Mouse (Mus musculus): Measurements from ENCODE around the gene Zbtb17. TPM values are rescaled to one million over a fixed set of nuclear protein-coding genes. Genes with fewer than 3 reads are reported as not detected.

Gene Zbtb17
- polyA plus RNA-seq, 1 experiment from 2014 or later = 25.6 TPM

DNA sequence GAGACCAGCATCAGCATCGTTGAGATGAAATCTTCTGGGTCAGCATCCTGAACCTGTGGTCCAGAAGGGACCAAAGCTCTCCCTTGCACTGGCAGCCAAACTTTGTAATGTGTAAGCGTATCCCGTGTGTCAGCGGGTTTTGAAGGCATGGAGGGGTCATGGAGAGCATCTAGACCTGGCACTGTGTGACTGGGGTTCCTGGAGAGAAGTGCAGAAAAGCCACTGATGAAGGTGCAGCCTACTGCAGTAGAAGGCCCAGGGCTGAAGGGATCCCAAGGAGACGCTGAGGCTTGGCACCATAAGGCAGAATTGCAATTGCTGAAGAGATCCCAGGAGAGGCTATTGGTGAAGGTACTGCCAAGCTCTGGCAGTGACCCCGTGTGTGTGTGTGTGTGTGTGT lies 15.1 kb upstream of the Zbtb17 start:
- no peak overlapping the region for H3K4me3 ChIP-seq (replicated peaks)
- ATAC-seq = no peak
- 83% methylated on average over 6 of the region's 6 CpGs for WGBS

DNA sequence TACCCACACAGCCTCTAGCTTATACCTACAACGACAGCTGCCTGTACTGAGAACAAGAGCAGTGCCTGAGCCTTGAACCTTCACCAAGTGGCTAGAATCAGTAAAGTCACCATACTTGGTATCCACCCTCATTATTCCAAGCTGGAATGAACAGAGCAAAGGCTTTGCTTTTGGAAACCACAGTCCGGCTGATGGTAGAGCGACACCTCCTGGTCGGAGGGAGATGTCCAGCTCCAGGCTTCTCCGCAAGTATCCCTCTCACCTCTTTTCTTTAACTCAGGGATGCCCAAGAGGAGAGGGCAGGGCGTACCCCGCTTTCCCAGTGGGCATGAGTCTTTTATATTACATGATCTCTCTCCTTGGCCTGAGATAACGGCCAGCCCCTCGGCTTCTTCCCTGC lies 14.6 kb upstream of the Zbtb17 start:
- Histone ChIP-seq H3K4me3 (replicated peaks) (no peak overlapping the region), H3K36me3 (no peaks in the 10 kb centered on the region), H3K9me3 (no peaks in the 10 kb centered on the region), H3K27me3 (replicated peaks) (no peaks in the 10 kb centered on the region), H3K4me1 (replicated peaks) (peaks cover 20% of the 10 kb centered on the region; the same call in 1 of the 2 replicates), H3K4me2 (replicated peaks) (no peak overlapping the region), H3K27ac (no peak overlapping the region), H3K9ac (no peak overlapping the region)
- ATAC-seq = no peak
- WGBS = 53% methylated on average over 9 of the region's 9 CpGs

More for the DNA sequence above, 15.1 kb upstream of the Zbtb17 start:
- Histone ChIP-seq H3K9me3 (no peaks in the 10 kb centered on the region), H3K4me1 (replicated peaks) (peaks cover 21% of the 10 kb centered on the region; the same call in 1 of the 2 replicates), H3K9ac (no peak overlapping the region), H3K36me3 (no peaks in the 10 kb centered on the region), H3K4me2 (replicated peaks) (no peak overlapping the region), H3K27me3 (replicated peaks) (no peaks in the 10 kb centered on the region), H3K27ac (no peak overlapping the region)

DNA sequence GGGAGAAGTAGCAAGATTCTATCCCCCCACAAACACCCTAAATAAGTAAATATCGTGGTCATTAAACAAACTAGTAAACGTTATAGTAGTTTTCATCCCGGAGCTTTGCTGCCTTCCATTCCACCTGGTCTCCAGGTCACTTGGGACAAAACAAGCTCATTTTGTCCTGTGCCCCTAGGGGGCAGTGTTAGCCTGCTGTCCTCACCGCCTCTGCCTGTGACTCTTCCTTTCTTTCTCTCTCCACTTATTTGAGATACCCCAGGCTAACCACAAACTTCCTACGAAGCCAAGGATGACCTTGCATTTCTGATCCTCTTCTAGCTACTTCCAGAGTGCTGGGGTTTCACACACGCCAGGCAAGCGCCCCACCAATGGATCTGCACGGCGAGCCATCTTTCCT lies 13.5 kb upstream of the Zbtb17 start:
- H3K9me3 ChIP-seq = no peaks in the 10 kb centered on the region
- H3K9ac ChIP-seq = no peak overlapping the region
- H3K4me2 ChIP-seq (replicated peaks) = no peak overlapping the region
- peaks cover 9% of the 10 kb centered on the region; the same call in 1 of the 2 replicates for H3K4me1 ChIP-seq (replicated peaks)
- peak; percentile 9; the same call in 1 of the 2 replicates for ATAC-seq
- 40% methylated on average over 9 of the region's 9 CpGs for WGBS
- H3K27me3 ChIP-seq (replicated peaks) = no peaks in the 10 kb centered on the region
- no peak overlapping the region for H3K4me3 ChIP-seq (replicated peaks)
- no peaks in the 10 kb centered on the region for H3K36me3 ChIP-seq
- no peak overlapping the region for H3K27ac ChIP-seq

- Histone ChIP-seq H3K27ac (no peak overlapping the region), H3K4me3 (replicated peaks) (no peak overlapping the region), H3K4me2 (replicated peaks) (no peak overlapping the region), H3K27me3 (replicated peaks) (no peaks in the 10 kb centered on the region), H3K9me3 (no peaks in the 10 kb centered on the region), H3K36me3 (no peaks in the 10 kb centered on the region), H3K4me1 (replicated peaks) (no peaks in the 10 kb centered on the region), H3K9ac (no peak overlapping the region)
- no peak for ATAC-seq
- 65% methylated on average over 14 of the region's 14 CpGs for WGBS
These were observed 11.8 kb upstream of the Zbtb17 start for GRCm38 (mm10) chr4:141432666-141433065.

DNA sequence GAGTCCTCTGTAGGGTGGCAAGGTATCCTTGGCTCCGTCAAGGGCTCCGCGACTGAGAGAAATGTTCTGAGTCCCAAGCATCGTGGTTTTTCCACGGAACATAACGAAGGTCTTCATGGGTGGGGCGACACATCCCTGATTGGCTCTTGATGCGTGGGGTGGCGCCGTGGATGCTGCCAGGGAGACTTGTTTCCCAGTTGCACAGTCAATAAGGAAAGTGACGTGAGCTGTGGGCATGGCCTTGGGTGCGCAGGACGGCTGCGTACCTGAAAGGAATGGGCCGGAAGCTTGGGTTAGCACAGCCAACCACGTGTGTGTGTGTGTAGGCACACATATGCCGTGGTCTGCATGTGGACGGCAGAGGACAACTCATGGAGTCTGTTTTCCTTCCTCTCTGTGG lies 11.3 kb upstream of the Zbtb17 start:
- H3K9ac ChIP-seq = no peak overlapping the region
- no peak overlapping the region for H3K4me3 ChIP-seq (replicated peaks)
- H3K36me3 ChIP-seq = no peaks in the 10 kb centered on the region
- H3K27me3 ChIP-seq (replicated peaks) = no peaks in the 10 kb centered on the region
- H3K4me1 ChIP-seq (replicated peaks) = no peaks in the 10 kb centered on the region
- H3K27ac ChIP-seq = no peak overlapping the region
- WGBS = 84% methylated on average over 18 of the region's 18 CpGs
- no peak overlapping the region for H3K4me2 ChIP-seq (replicated peaks)
- H3K9me3 ChIP-seq = no peaks in the 10 kb centered on the region
- no peak for ATAC-seq

- Histone ChIP-seq H3K9me3 (no peaks in the 10 kb centered on the region), H3K4me1 (replicated peaks) (0 out of 2 replicates have a peak, but pooled peaks cover 2% of the 10 kb centered on the region), H3K27ac (no peak within 1 kb of the TSS), H3K36me3 (no peaks in the 10 kb centered on the region), H3K4me3 (replicated peaks) (no peak within 1 kb of the TSS), H3K27me3 (replicated peaks) (no peaks in the 10 kb centered on the region), H3K9ac (no peak within 1 kb of the TSS), H3K4me2 (replicated peaks) (no peak within 1 kb of the TSS)
- ATAC-seq = 0 out of 2 replicates have a peak, but pooled peaks have one; percentile 24
- 88% methylated on average over 1 of the region's 1 CpGs for WGBS
These were observed 8.5 kb upstream of the Zbtb17 start, which contains the start of gene Srarp for GRCm38 (mm10) chr4:141435974-141436373. Srarp (minus strand) TSS chr4:141436105.

GRCm38 (mm10) chr4:141439083-141439803 lies 5.2 kb upstream of the Zbtb17 start:
- H3K9me3 ChIP-seq = no peaks in the 10 kb centered on the region
- WGBS = 67% methylated on average over 12 of the region's 12 CpGs
- H3K27me3 ChIP-seq (replicated peaks) = no peaks in the 10 kb centered on the region
- no peak overlapping the region for H3K9ac ChIP-seq
- H3K4me3 ChIP-seq (replicated peaks) = no peak overlapping the region
- H3K4me1 ChIP-seq (replicated peaks) = 0 out of 2 replicates have a peak, but pooled peaks cover 8% of the 10 kb centered on the region
- no peak overlapping the region for H3K4me2 ChIP-seq (replicated peaks)
- ATAC-seq = no peak
- no peak overlapping the region for H3K27ac ChIP-seq
- no peaks in the 10 kb centered on the region for H3K36me3 ChIP-seq

- no peak overlapping the region for H3K4me2 ChIP-seq (replicated peaks)
- no peak overlapping the region for H3K4me3 ChIP-seq (replicated peaks)
- H3K9me3 ChIP-seq = no peaks in the 10 kb centered on the region
- no peak overlapping the region for H3K27ac ChIP-seq
- ATAC-seq = no peak
- no peak overlapping the region for H3K9ac ChIP-seq
- peaks cover 15% of the 10 kb centered on the region for H3K4me1 ChIP-seq (replicated peaks)
- H3K36me3 ChIP-seq = no peaks in the 10 kb centered on the region
- H3K27me3 ChIP-seq (replicated peaks) = no peaks in the 10 kb centered on the region
These were observed 3.6 kb upstream of the Zbtb17 start for GRCm38 (mm10) chr4:141440877-141441276.

DNA sequence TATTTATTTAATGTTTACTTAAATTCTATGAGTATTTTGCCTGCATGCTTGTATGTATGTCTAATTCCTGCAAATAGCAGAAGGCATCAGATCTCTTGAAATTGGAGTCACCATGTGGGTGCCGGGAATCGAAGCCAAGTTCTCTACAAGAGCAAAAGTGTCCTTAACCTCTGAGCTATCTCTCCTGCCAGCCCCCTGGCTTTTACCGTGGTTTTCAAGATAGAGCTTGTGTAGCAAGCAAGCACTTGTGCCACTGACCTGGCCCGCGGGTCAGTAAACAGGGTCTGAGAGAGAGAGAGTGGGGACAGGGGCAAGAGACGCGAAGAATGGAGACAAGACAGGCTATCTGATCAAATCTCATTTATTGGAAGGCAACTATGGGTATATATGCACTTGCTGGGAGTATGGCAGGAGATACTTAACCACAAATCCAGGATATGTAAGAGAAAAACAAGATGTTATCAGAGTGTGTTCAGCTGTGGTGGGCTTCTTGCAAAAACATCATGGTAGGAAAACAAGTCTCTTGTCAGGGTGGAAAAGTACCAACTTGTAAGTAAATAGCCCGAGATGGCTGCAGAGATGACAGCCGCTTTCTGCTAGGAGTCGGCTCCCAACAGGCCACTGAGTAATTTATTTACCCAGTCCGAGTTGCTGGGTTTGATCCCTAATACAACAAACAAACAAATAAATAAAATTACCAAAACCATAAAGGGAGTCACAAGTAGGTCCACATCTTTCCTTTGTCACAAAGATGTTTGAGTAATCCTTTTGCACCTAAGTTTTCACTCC lies 619 bp upstream of the Zbtb17 start:
- peak; percentile 15 for ATAC-seq

DNA sequence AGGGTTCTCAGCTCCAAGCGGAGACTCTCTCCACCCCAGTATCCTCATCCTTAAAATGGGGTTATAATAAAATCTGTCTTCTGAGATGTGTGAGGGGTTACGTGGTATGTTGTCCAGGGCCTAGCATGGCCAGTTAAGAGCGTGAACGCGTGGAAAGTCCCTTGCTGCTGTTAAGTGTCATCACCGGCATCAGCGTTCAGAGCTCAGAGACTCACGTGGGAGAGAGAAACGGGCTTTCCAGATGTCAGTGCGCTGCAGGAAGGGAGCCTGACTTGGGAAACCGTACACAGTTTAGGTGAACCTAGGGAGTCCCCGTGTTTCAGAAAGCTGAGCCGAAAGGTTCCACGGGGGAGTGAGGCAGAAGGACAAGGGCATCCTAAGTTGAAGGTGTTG lies 870 bp downstream of the Zbtb17 start:
- no peaks in the 10 kb centered on the region for H3K27me3 ChIP-seq (replicated peaks)
- H3K4me2 ChIP-seq (replicated peaks) = peak overlapping the region; percentile 77
- H3K27ac ChIP-seq = no peak overlapping the region
- WGBS = 14% methylated on average over 14 of the region's 14 CpGs
- peak overlapping the region; percentile 95 for H3K9ac ChIP-seq
- peaks cover 15% of the 10 kb centered on the region for H3K4me1 ChIP-seq (replicated peaks)
- ATAC-seq = no peak
- peak overlapping the region; percentile 100 for H3K4me3 ChIP-seq (replicated peaks)
- H3K36me3 ChIP-seq = peaks cover 9% of the 10 kb centered on the region
- H3K9me3 ChIP-seq = no peaks in the 10 kb centered on the region

More for the DNA sequence above, 619 bp upstream of the Zbtb17 start:
- Histone ChIP-seq H3K4me1 (replicated peaks) (peaks cover 15% of the 10 kb centered on the region), H3K9me3 (no peaks in the 10 kb centered on the region), H3K36me3 (peaks cover 6% of the 10 kb centered on the region), H3K9ac (no peak overlapping the region), H3K4me2 (replicated peaks) (peak overlapping the region; percentile 77), H3K4me3 (replicated peaks) (peak overlapping the region; percentile 100), H3K27me3 (replicated peaks) (no peaks in the 10 kb centered on the region), H3K27ac (no peak overlapping the region)
- 39% methylated on average over 11 of the region's 11 CpGs for WGBS

- ATAC-seq = no peak
- no peak overlapping the region for H3K9ac ChIP-seq
- no peak overlapping the region for H3K4me2 ChIP-seq (replicated peaks)
- H3K4me1 ChIP-seq (replicated peaks) = peaks cover 12% of the 10 kb centered on the region
- 72% methylated on average over 7 of the region's 7 CpGs for WGBS
- peaks cover 9% of the 10 kb centered on the region for H3K36me3 ChIP-seq
- H3K9me3 ChIP-seq = no peaks in the 10 kb centered on the region
- no peak overlapping the region for H3K27ac ChIP-seq
- H3K4me3 ChIP-seq (replicated peaks) = no peak overlapping the region
- no peaks in the 10 kb centered on the region for H3K27me3 ChIP-seq (replicated peaks)
These were observed 1.8 kb downstream of the Zbtb17 start for GRCm38 (mm10) chr4:141446211-141446610.

- no peaks in the 10 kb centered on the region for H3K9me3 ChIP-seq
- H3K4me3 ChIP-seq (replicated peaks) = no peak overlapping the region
- H3K4me1 ChIP-seq (replicated peaks) = 0 out of 2 replicates have a peak, but pooled peaks cover 5% of the 10 kb centered on the region
- no peak overlapping the region for H3K27ac ChIP-seq
- peaks cover 9% of the 10 kb centered on the region for H3K36me3 ChIP-seq
- H3K9ac ChIP-seq = no peak overlapping the region
- H3K4me2 ChIP-seq (replicated peaks) = no peak overlapping the region
- 92% methylated on average over 2 of the region's 2 CpGs for WGBS
- no peaks in the 10 kb centered on the region for H3K27me3 ChIP-seq (replicated peaks)
- ATAC-seq = no peak
These were observed 6.8 kb downstream of the Zbtb17 start for GRCm38 (mm10) chr4:141451251-141451650.
